Mouse (Mus musculus) kidney, adult 8-10 months (tissue): ENCODE data around the gene Theg.

ENCODE experiments used
- DNase-seq, 2 experiments: peaks; one replicate each; pipeline ENCODE4 v3.0.0; 2022

Theg gene

DNA sequence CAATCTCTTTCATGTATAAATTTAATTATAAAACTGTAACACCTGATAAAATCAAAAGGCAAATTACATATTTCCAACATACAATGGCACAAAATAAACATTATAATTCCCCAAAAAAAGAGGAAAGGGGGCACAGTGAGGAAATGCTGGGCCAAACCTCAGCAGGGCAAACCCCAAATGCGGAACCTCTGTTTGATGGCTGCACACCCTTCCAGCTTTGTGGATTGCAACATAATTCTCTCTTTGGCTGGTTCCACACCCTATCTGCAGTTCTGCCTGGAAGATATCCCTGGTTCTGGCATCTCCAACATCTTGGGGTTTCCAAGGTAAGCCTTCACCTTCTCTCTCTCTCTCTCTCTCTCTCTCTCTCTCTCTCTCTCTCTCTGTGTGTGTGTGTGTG, 3.6 kb upstream of the Theg start:
- DNase-seq: no peak

DNA sequence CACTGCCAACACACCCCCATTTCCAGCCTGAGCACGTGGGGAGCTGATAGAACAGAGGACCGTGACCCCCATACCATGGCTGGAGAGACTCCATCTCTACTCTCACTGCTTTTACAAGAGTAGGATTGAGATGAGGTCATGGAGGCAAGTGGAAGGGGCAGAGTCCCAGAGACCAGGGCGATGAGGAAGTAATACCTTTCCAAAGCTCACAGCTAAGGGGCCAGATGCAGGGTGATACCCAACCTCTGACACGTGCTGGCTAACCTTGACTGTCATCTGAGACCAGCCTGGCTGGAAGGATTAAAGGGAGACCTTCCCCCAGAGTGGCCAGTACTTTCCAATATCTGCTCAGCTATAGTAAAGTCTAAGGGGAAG, 608 bp upstream of the Theg start:
- no peak for DNase-seq

DNA sequence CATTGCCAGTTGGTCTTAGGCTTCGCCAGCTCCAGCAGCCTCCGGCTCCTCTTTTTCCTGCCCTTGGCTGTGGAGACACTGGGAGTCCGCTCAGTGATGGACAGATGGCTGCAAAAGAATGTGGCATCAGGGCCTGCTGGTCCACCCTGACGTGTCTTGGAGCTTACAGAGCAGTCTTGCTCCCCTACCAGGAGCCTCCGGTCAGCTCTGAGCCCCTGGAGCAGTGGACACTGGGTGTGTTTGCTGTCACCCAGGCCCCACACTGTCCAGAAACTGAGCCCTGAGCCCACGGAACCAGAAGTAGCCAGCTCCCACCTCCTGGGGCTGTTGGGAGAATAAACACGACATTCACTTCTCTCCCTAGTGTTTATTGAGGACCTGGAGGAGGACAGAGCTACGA, 888 bp downstream of the Theg start:
- DNase-seq: no peak

GRCm38 (mm10) chr10:79585723-79586122, 1.4 kb downstream of the Theg start:
- no peak for DNase-seq

GRCm38 (mm10) chr10:79585136-79585535, 2.0 kb downstream of the Theg start:
- no peak for DNase-seq

DNA sequence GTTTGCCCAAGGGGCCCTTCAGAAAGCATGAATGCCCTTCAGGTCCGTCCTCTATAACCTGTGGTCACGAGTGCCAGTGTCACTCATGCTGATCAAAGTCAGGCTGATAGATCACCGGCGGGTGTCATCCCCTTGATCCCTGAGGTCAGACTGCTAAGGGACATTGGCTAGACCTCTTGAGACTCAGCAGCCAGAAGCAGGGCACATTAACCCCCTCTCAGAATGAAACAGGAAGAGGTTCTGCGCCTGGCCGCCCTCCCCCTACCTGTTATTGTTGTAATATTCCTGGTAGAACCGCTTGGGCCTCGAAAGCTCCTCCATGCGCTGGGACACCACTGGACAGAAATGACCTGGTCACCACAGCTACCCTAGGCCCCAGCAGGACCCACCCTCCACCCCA, 2.7 kb downstream of the Theg start:
- DNase-seq: no peak

DNA sequence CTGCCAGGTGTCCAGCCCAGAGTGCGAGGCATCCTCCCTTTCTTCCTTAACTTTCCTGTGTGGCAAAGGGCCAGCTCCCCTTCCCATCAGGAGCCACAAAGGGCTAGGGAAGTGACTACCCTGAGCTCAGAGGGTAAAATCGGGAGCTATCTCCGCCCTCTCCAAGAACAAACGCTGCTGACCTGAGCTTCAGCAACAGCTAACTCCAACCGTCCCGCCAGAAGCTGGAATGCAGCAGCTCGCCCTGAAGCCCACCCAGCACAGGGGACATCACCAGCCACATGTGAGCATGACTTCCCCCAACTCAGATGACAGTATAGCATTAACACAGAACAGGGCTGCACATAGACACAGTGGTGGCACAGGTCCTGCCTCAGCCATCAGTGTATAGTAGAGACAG, 3.1 kb downstream of the Theg start:
- no peak for DNase-seq

GRCm38 (mm10) chr10:79581501-79581900, 5.6 kb downstream of the Theg start:
- no peak for DNase-seq

GRCm38 (mm10) chr10:79580811-79581210, 6.3 kb downstream of the Theg start:
- DNase-seq: peak in 1 of 2 experiments; percentile 39

- no peak for DNase-seq
These were observed 6.8 kb downstream of the Theg start for GRCm38 (mm10) chr10:79580356-79580755.

DNA sequence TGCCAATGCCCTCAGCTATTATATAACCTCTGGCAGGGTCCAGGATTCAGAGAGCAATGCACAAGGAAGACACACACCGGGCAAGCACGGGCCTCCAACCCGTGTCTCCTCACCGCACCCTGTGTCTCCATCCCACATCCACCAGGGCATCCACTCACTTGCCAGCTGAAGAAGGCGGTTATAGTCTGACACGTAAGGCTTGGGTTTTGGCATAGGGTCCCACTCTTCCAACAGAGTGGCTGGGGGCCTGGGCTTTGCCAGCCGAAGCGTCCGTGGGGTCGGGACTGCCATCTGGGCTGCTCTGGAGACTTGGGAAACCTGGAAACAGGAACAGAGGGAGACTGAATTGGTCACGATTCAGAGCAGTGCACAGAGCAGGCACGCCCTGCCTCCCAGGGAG, 7.3 kb downstream of the Theg start:
- DNase-seq: no peak

- DNase-seq: no peak
These were observed 8.2 kb downstream of the Theg start for GRCm38 (mm10) chr10:79578891-79579290.

GRCm38 (mm10) chr10:79578276-79578675, 8.9 kb downstream of the Theg start:
- DNase-seq: no peak

- no peak for DNase-seq
These were observed 9.8 kb downstream of the Theg start for GRCm38 (mm10) chr10:79577376-79577775.

- no peak for DNase-seq
These were observed 11.4 kb downstream of the Theg start for GRCm38 (mm10) chr10:79575754-79576153.

DNA sequence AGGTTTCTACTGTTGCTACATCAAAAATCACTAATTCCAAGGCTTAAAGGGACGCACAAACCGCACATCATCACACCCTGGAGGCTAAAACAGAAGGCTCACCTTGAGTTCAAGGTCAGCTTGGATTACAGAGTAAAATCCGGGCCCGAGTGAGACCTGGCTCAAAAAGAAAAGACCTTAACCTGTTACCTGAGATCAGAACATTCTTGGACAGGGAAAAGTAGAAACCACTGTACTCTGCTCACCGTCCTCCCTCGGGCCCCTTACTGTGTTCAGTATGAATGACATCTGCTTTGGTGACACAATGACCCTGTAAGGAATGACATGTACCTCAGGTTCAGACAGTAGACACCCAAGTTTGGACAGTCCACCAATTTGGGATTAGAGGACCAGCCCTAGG, 12.3 kb downstream of the Theg start:
- DNase-seq: no peak

DNA sequence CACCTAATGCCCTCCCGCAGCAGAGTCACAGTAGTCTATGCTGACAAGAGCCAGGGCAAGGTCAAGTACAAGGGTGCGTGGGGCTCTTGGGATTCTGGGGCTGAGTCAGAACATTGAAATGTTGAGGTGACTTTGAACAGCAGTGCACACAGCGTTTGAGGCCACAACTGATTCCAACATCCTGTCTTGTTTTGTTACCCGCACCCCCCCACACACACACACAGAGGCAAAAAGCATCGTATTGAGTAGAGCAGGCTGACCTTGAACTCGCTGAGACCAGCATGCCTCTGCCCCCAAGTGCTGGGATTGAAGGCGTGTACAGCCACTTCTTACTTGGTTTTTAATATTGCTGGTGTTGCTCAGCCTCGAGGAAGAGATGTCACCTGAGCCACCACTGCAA, 12.8 kb downstream of the Theg start:
- no peak for DNase-seq

GRCm38 (mm10) chr10:79573611-79574010, 13.5 kb downstream of the Theg start:
- no peak for DNase-seq

- DNase-seq: no peak
These were observed 15.8 kb downstream of the Theg start for GRCm38 (mm10) chr10:79571314-79571713.

- no peak for DNase-seq
These were observed 17.2 kb downstream of the Theg start for GRCm38 (mm10) chr10:79569921-79570320.

GRCm38 (mm10) chr10:79559716-79560115, 27.4 kb downstream of the Theg start:
- DNase-seq: no peak

DNA sequence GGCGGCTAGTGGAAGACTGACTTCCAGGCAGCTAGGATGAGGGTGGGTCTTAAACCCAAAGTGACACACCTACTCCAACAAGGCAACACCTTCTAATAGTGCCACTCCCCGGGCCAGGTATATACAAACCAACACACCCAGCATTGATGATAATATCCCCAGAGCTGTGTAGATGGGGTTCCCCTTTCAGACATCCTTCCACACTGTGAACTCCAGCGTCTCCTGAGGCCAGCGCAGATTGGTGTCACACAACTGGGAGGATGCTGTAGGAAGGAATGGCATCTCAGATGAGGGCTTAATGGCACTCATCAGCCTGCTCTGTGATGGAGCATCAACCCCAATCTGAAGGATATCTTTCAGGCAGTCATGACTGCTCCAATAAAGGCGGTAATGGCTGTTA, 29.6 kb downstream of the Theg start:
- DNase-seq: no peak

GRCm38 (mm10) chr10:79556951-79557350, 30.2 kb downstream of the Theg start:
- no peak for DNase-seq

- no peak for DNase-seq
These were observed 31.9 kb downstream of the Theg start for GRCm38 (mm10) chr10:79555238-79555724.

DNA sequence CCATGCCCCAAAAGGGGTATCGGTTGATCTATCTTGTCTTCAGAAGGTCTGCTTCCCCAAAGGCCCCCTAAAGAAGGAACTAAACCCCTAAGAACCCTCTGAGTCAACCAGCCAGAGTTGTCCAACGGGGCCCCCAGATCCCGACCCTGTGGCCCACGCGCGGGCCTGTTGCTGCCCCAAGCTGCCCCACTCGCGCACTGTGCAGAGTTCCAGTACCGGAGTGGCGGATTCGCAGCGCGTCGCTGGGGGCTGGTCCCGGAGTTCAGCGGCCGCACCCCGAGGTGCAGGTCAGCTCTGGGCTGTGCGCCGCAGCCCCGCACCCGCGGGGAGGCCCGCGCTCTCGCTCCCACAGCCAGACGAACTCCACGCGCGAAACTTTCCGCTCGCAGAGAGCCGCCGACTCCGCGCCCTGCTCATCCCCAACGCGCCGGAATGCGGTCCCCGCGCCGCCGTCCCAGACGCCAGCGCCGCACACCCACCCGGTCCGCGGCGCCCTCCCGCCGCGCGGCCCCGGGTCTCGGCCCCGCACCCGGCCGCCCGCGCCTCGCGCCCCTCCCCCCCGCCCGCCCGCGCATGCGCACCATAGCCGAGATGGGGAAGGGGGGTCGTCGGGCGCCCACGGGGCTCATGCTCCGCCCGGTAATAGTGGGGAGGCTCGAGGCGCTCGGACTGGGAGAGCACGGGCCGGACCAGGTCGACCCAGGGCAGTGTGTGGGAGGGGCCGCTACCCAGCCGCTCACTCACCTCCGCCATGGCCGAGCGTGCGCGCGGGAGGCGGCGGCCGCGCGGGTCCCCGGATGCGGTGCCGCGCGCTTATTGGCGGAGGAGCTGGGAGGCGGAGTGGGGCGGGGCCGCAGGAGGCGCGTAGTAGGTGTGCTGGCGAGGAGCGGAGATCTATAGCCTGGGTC, 32.5 kb downstream of the Theg start, which contains the start of gene Mier2:
TSS of gene Mier2 (minus strand) at position 870 of the 908 bp plus-strand sequence.
- DNase-seq: peak; percentile 67 to 69
